Mouse (Mus musculus) brain, adult 10 weeks (tissue): ENCODE measurements around the gene Olfr116. TPM values are rescaled to one million over a fixed set of nuclear protein-coding genes. Genes with fewer than 3 reads are reported as not detected.

Experiments used
- polyA plus RNA-seq: library from polyadenylated mRNA; stranded (reverse); fragments of 350-450 nt; fragmentation: Illumina TruSeq; extraction: RNeasy Lipid Tissue Mini Kit (QIAGEN cat#74804); gene quantifications from one replicate; pipeline ENCODE4 v1.2.3, GENCODE M21; 2015; ENCODE audit warnings: low read depth, low replicate concordance

Gene Olfr116
- not detected for polyA plus RNA-seq

GRCm38 (mm10) chr17:37627009-37627408, at the start of gene Olfr116, which contains the start of gene Olfr115:
Gene Olfr116, minus strand, starts transcription at chr17:37627199.
Gene Olfr115, minus strand, starts transcription at chr17:37627109.

GRCm38 (mm10) chr17:37666688-37667087, 39.7 kb upstream of the Olfr116 start, which contains the start of gene Olfr118:
Gene Olfr118, plus strand, starts transcription at chr17:37666988.

GRCm38 (mm10) chr17:37663682-37664081, 36.7 kb upstream of the Olfr116 start, which contains the start of gene Olfr117:
Gene Olfr117, minus strand, starts transcription at chr17:37663782.

GRCm38 (mm10) chr17:37592643-37593042, 34.4 kb downstream of the Olfr116 start, which contains the start of gene Olfr114:
Gene Olfr114, minus strand, starts transcription at chr17:37592743.

GRCm38 (mm10) chr17:37577563-37577962, 49.4 kb downstream of the Olfr116 start, which contains the start of gene Olfr113:
Gene Olfr113, minus strand, starts transcription at chr17:37577663.

Other genes starting within 250 kb of the Olfr116 start
- gene Olfr105-ps, start 248.2 kb downstream of the Olfr116 start, polyA plus RNA-seq, result not detected
- gene Olfr106-ps, start 236.8 kb downstream of the Olfr116 start, polyA plus RNA-seq, result not detected
- gene Olfr107, start 228.0 kb downstream of the Olfr116 start, polyA plus RNA-seq, result not detected
- not detected for gene Olfr108, start 181.7 kb downstream of the Olfr116 start, polyA plus RNA-seq
- gene Olfr109, start 168.3 kb downstream of the Olfr116 start, polyA plus RNA-seq, result not detected
- not detected for gene H2-M2, start 143.6 kb downstream of the Olfr116 start, polyA plus RNA-seq
- not detected for gene Olfr110, start 134.7 kb downstream of the Olfr116 start, polyA plus RNA-seq
- gene Olfr111, start 119.2 kb downstream of the Olfr116 start, polyA plus RNA-seq, result not detected
- gene Olfr112, start 57.7 kb downstream of the Olfr116 start, polyA plus RNA-seq, result not detected
- not detected for gene Olfr113, start 49.5 kb downstream of the Olfr116 start, polyA plus RNA-seq
- gene Olfr114, start 34.5 kb downstream of the Olfr116 start, polyA plus RNA-seq, result not detected
- gene Olfr115, start 90 bp downstream of the Olfr116 start, polyA plus RNA-seq, result not detected
- gene Olfr117, start 36.6 kb upstream of the Olfr116 start, polyA plus RNA-seq, result not detected
- not detected for gene Olfr118, start 39.8 kb upstream of the Olfr116 start, polyA plus RNA-seq
- not detected for gene Olfr119, start 69.4 kb upstream of the Olfr116 start, polyA plus RNA-seq
- gene Olfr120, start 94.6 kb upstream of the Olfr116 start, polyA plus RNA-seq, result not detected
- gene Olfr121, start 121.7 kb upstream of the Olfr116 start, polyA plus RNA-seq, result not detected
- gene Olfr122, start 141.4 kb upstream of the Olfr116 start, polyA plus RNA-seq, result not detected
- not detected for gene Olfr123, start 166.3 kb upstream of the Olfr116 start, polyA plus RNA-seq
- not detected for gene Olfr124, start 172.7 kb upstream of the Olfr116 start, polyA plus RNA-seq
- not detected for gene Olfr125, start 205.8 kb upstream of the Olfr116 start, polyA plus RNA-seq
- not detected for gene Olfr126, start 220.3 kb upstream of the Olfr116 start, polyA plus RNA-seq